Mouse (Mus musculus) intestine, embryonic 14.5 days (tissue): ENCODE measurements around the gene Ghrh. TPM values are rescaled to one million over a fixed set of nuclear protein-coding genes. Genes with fewer than 3 reads are reported as not detected.

ENCODE experiments used
- ATAC-seq: fragments of 200-750 bp; cut with Nextera tagmentation; replicated peaks from 2 replicates; pipeline ENCODE4 v1.8.0; 2017; ENCODE audit warnings: low read depth, moderate number of reproducible peaks, moderate TSS enrichment, moderate library complexity; ENCODE audit not compliant: low FRiP score, low TSS enrichment
- DNase-seq: peaks from one replicate; pipeline ENCODE4 v3.0.0-alpha.2; 2018; ENCODE audit warnings: low spot score
- H3K27ac ChIP-seq: fragments of 300-500 bp; sonication (generic); 2 replicates; pipeline ENCODE4 v1.5.1; 2014; ENCODE audit warnings: low read depth, mild to moderate bottlenecking, control low read depth
- H3K27me3 ChIP-seq: fragments of 300-500 bp; sonication (generic); replicated peaks from 2 replicates; pipeline ENCODE4 v1.6.1; 2014; ENCODE audit warnings: low read length, control low read depth; ENCODE audit not compliant: control insufficient read depth, insufficient read depth
- H3K36me3 ChIP-seq: fragments of 300-500 bp; sonication (generic); 2 replicates; pipeline ENCODE4 v1.6.1; 2014; ENCODE audit warnings: low read length, control low read depth; ENCODE audit not compliant: control insufficient read depth, insufficient read depth
- H3K4me1 ChIP-seq: fragments of 300-500 bp; sonication (generic); replicated peaks from 2 replicates; pipeline ENCODE4 v1.6.1; 2014; ENCODE audit warnings: low read length, control low read depth, mixed read lengths; ENCODE audit not compliant: control insufficient read depth, insufficient read depth
- H3K4me2 ChIP-seq: fragments of 300-500 bp; sonication (generic); 2 replicates; pipeline ENCODE4 v1.6.1; 2014; ENCODE audit warnings: low read length
- H3K4me3 ChIP-seq: fragments of 300-500 bp; sonication (generic); 2 replicates; pipeline ENCODE4 v1.5.1; 2014; ENCODE audit warnings: low read depth, low read length, control low read depth, mixed read lengths
- H3K9ac ChIP-seq: fragments of 300-500 bp; sonication (generic); 2 replicates; pipeline ENCODE4 v1.6.1; 2014; ENCODE audit warnings: mild to moderate bottlenecking, low read length
- H3K9me3 ChIP-seq: fragments of 300-500 bp; sonication (generic); 2 replicates; pipeline ENCODE4 v1.6.1; 2016; ENCODE audit warnings: low read length, control low read depth; ENCODE audit not compliant: control insufficient read depth
- WGBS: fragments of 180-500 bp; shearing (Covaris S2); extraction: QIAGEN DNeasy Blood & Tissue Kit; methylation state at CpG from one replicate; pipeline ENCODE4 v1.1.7; 2014; 5-methylcytosine and 5-hydroxymethylcytosine counted together
- polyA plus RNA-seq: library from polyadenylated mRNA; unstranded; fragments of >200 nt; fragmentation: Nextera tagmentation; extraction: Ambion mirVana; gene quantifications from 2 replicates; pipeline ENCODE4 v1.2.1, GENCODE M21; 2014

Ghrh gene
- polyA plus RNA-seq, 1 experiment from 2014 or later = 0.68 TPM

DNA sequence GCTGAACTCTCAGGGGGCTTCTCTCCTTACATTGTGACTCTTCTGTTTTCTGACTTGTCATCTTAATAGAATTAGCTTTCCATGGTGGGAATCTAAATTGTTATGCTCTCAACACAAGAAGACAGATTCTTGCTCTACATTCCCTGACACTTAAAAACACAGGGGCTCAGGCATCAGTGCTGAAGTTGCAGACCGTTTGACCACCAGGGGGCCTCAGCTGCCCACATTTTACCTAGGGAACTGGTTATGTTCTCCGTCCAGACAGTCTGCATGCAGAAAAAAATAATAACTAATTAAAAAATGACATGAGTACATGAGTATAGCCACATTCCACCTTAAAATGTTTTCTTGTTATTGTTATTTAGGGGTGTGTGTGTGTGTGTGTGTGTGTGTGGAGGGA, 55.2 kb downstream of the Ghrh start:
- peaks cover 90% of the 10 kb centered on the region for H3K36me3 ChIP-seq
- no peak overlapping the region for H3K9ac ChIP-seq
- no peaks in the 10 kb centered on the region for H3K27me3 ChIP-seq
- 19% methylated on average over 2 of the region's 2 CpGs for WGBS
- no peaks in the 10 kb centered on the region for H3K4me1 ChIP-seq
- DNase-seq (peak; percentile 89), ATAC-seq (peak; percentile 55; the same call in 1 of the 2 replicates)
- no peak overlapping the region for H3K27ac ChIP-seq
- no peak overlapping the region for H3K4me2 ChIP-seq
- no peaks in the 10 kb centered on the region for H3K9me3 ChIP-seq
- H3K4me3 ChIP-seq = no peak overlapping the region

DNA sequence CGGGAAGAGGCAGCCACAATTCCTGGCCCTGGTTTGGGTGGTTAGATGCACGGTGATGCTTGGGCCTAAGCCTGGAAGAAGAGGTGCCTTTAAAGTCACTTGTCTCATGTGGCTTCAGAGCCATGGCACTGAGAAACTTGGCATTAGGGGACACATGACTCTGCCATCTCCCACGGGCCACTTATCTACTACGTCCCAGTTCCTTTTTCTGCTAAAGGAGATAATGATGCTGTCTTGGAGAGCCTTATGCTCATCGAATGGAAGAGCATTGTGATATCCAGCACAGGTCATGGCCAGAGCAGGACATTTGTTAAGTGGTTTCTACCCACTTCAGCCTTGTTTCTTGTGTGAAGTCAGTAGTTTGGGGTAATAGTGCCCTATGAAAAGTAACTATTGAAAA, 58.3 kb downstream of the Ghrh start:
- ATAC-seq (no peak), DNase-seq (no peak)
- Histone ChIP-seq H3K9me3 (no peaks in the 10 kb centered on the region), H3K27ac (no peak overlapping the region), H3K9ac (no peak overlapping the region), H3K4me2 (no peak overlapping the region), H3K4me1 (no peaks in the 10 kb centered on the region), H3K36me3 (peaks cover 86% of the 10 kb centered on the region), H3K4me3 (no peak overlapping the region), H3K27me3 (no peaks in the 10 kb centered on the region)
- WGBS = 94% methylated on average over 5 of the region's 5 CpGs

DNA sequence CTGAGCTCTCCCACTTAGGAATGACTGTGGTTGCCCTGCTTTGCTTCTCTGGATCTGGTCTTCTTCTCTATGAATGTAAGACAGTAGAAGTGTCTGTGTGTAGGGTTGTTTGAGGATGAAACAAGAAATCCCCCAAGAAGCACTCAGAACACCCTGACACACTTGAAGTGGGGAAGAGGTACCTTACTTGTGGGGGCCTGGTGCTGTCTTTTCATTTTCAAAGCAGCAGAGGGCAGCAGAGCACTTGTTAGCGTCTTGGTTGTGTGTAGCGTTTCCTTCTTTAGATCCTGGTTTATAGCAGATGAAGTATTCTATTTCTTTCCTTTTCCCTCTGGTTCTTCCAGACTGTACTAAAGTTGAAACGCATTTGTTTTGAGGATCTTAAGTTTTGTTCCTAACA, 59.8 kb downstream of the Ghrh start:
- 23% methylated on average over 3 of the region's 3 CpGs for WGBS
- Histone ChIP-seq H3K9ac (no peak overlapping the region), H3K27me3 (no peaks in the 10 kb centered on the region), H3K4me2 (no peak overlapping the region), H3K4me3 (no peak overlapping the region), H3K9me3 (no peaks in the 10 kb centered on the region), H3K27ac (no peak overlapping the region), H3K36me3 (peaks cover 85% of the 10 kb centered on the region), H3K4me1 (no peaks in the 10 kb centered on the region)
- ATAC-seq = no peak
- DNase-seq = peak; percentile 58

DNA sequence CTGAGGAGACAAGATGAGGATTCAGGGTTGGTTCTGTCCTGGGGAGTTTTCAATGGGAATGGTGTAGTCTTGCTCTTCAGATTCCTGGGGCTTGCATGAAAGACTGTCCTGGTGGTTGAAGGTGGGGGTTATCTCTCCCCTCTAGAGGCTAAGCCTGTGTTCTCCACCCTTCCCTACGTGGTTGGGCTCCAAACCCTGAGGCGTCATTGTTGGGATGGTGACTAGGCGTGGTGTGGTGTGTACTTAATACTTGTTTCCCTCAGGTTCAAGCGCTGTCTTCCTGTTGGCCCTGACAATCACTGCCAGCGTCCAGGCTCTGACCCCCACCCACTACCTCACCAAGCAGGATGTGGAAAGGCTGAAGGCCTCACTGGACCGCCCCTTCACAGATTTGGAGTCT, 64.0 kb downstream of the Ghrh start:
- Histone ChIP-seq H3K4me1 (peaks cover 16% of the 10 kb centered on the region), H3K9me3 (no peaks in the 10 kb centered on the region), H3K36me3 (peaks cover 48% of the 10 kb centered on the region), H3K4me2 (no peak overlapping the region), H3K4me3 (no peak overlapping the region), H3K27me3 (no peaks in the 10 kb centered on the region), H3K9ac (no peak overlapping the region), H3K27ac (no peak overlapping the region)
- WGBS = 84% methylated on average over 6 of the region's 6 CpGs
- ATAC-seq (no peak), DNase-seq (no peak)

Other genes with a start within 250 kb of the Ghrh start
- gene Samhd1, start 212.2 kb downstream of the Ghrh start, polyA plus RNA-seq = 28.1 and 28.7 TPM in 2 replicates
- 25.0 and 25.8 TPM in 2 replicates for gene Rbl1, start 143.0 kb downstream of the Ghrh start, polyA plus RNA-seq
- 338 and 339 TPM in 2 replicates for gene Rpn2, start 68.5 kb downstream of the Ghrh start, polyA plus RNA-seq
- gene Mroh8, start 68.0 kb downstream of the Ghrh start, polyA plus RNA-seq = 0.32 and 0.62 TPM in 2 replicates
- 43.3 and 48.9 TPM in 2 replicates for gene Manbal, start 20.1 kb upstream of the Ghrh start, polyA plus RNA-seq
- 15.4 and 17.5 TPM in 2 replicates for gene Src, start 70.9 kb upstream of the Ghrh start, polyA plus RNA-seq
- gene Nnat, start 212.6 kb upstream of the Ghrh start, polyA plus RNA-seq = 410 and 452 TPM in 2 replicates
- gene Blcap, start 223.8 kb upstream of the Ghrh start, polyA plus RNA-seq = 51.9 and 53.7 TPM in 2 replicates